23 mouse cellular contexts compared by ENCODE assay signal in the genomic region with DNA sequence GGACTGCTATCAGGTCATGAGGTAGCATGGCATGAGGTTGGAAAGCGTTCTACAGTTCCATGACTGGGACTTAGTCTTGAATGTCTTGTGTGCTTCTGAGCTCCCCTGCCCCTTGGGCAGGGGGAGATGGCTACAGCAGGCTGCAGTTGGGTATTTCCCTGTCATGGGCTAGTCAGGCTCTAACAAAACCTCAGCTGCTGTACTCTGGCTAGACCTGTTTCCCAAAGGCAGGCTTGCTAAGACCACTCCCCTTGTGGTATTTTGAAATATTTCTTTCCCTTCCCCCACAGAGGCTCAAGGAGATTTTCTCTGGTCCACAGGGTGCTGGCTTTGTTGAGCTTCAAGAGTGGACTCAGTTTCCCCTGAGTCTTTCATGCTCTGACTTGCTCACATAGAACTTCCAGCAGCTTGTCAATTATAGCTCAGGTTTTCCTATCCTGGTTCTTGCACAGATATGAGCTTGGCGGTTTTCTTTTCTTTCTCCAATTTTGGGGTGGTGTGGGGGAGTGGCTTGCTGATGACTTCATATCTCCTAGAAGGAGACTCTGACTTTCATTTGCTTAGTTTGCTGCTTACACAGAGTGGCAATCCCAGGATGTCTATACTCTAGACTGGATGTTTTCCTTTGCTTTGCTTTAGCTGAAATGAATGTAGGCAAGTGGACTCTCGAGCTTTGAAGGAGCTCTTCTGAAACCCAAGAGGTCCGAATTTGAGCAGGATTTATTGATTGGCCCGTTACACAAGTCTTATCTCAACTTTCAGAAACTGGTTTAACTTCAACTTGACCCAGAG. TPM values are rescaled to one million over a fixed set of nuclear protein-coding genes. Genes with fewer than 3 reads are reported as not detected.
DNase-seq lines count a peak whose midpoint lies in the region; ATAC-seq and TF ChIP-seq lines count a peak whose summit lies in the region.
"Had no signal": no experiment of that assay in that cellular context is flagged by ENCODE, and none has a peak within 500 bp of the region (broad histone marks: within the 10 kb centered on the region; RNA-seq: fewer than 3 reads in every experiment).

No protein-coding gene starts in this region.

- TF ChIP-seq POLR2A in lung, adult 2 months (IDR thresholded peaks at IDR 0.05; ENCODE audit: borderline replicate concordance, extremely low read depth, low read depth, low read length): no peak
- TF ChIP-seq POLR2A in heart, adult 2 months (IDR thresholded peaks at IDR 0.05; ENCODE audit: insufficient read depth, low read depth, low read length): no peak
- no peak for TF ChIP-seq POLR2A in cerebellum, adult 2 months (IDR thresholded peaks at IDR 0.05; ENCODE audit: borderline replicate concordance, insufficient read depth, low read length)

- no peak overlapping the region for H3K4me2 ChIP-seq in embryonic facial prominence, embryonic 11.5 days (ENCODE audit: low read depth, low read length)
- H3K4me2 ChIP-seq in lung, postnatal 0 days (replicated peaks; ENCODE audit: low read depth, low read length): no peak overlapping the region
- H3K4me2 ChIP-seq: embryonic facial prominence, embryonic 13.5 days; forebrain, embryonic 13.5 days; heart, embryonic 11.5 days; heart, embryonic 15.5 days; hindbrain, embryonic 14.5 days had no signal

- 83% methylated on average over 5 of the region's 5 CpGs for WGBS in embryonic facial prominence, embryonic 11.5 days
- 64% methylated on average over 5 of the region's 5 CpGs for WGBS in lung, adult 2 months
- 55% methylated on average over 5 of the region's 5 CpGs for WGBS in lung, postnatal 0 days
- WGBS in heart, adult 2 months: 76% methylated on average over 5 of the region's 5 CpGs
- 88% methylated on average over 5 of the region's 5 CpGs for WGBS in cerebellum, adult 2 months

- no peaks in the 10 kb centered on the region for H3K79me2 ChIP-seq in heart, adult 2 months (replicated peaks; ENCODE audit: control insufficient read depth, insufficient read depth, low read length)

- H3K27ac ChIP-seq in embryonic facial prominence, embryonic 11.5 days (replicated peaks; ENCODE audit: low read depth, low read length): no peak overlapping the region
- H3K27ac ChIP-seq in lung, postnatal 0 days (ENCODE audit: low read length): no peak overlapping the region
- no peak overlapping the region for H3K27ac ChIP-seq in heart, adult 2 months
- no peak overlapping the region for H3K27ac ChIP-seq in cerebellum, adult 2 months (ENCODE audit: insufficient read depth, low read length)
- H3K27ac ChIP-seq: embryonic facial prominence, embryonic 13.5 days; forebrain, embryonic 13.5 days; heart, embryonic 15.5 days; hindbrain, embryonic 10.5 days; hindbrain, embryonic 14.5 days had no signal

- no peaks in the 10 kb centered on the region for H3K36me3 ChIP-seq in embryonic facial prominence, embryonic 11.5 days (replicated peaks; ENCODE audit: control insufficient read depth, insufficient read depth, low read depth, low read length)
- H3K36me3 ChIP-seq in lung, postnatal 0 days (ENCODE audit: insufficient read depth, low read length): no peaks in the 10 kb centered on the region
- H3K36me3 ChIP-seq in heart, adult 2 months (ENCODE audit: control insufficient read depth, insufficient read depth, low read length): no peaks in the 10 kb centered on the region
- H3K36me3 ChIP-seq: embryonic facial prominence, embryonic 13.5 days; heart, embryonic 15.5 days; hindbrain, embryonic 10.5 days had no signal

- H3K9ac ChIP-seq in embryonic facial prominence, embryonic 11.5 days (replicated peaks; ENCODE audit: low read length): no peak overlapping the region
- H3K9ac ChIP-seq in lung, postnatal 0 days (replicated peaks; ENCODE audit: low read depth): no peak overlapping the region
- no peak overlapping the region for H3K9ac ChIP-seq in heart, adult 2 months (ENCODE audit: low read depth, low read length)
- H3K9ac ChIP-seq: embryonic facial prominence, embryonic 13.5 days; forebrain, embryonic 13.5 days; forebrain, postnatal 0 days; heart, embryonic 15.5 days; hindbrain, embryonic 14.5 days had no signal

- intact Hi-C loops in heart, adult 2 months (cut with DNase I): no loop called here

- no peaks in the 10 kb centered on the region for H3K27me3 ChIP-seq in embryonic facial prominence, embryonic 11.5 days (ENCODE audit: control insufficient read depth, insufficient read depth, low read length)
- H3K27me3 ChIP-seq in lung, postnatal 0 days (replicated peaks; ENCODE audit: insufficient read depth, low read length): no peaks in the 10 kb centered on the region
- no peaks in the 10 kb centered on the region for H3K27me3 ChIP-seq in heart, adult 2 months (ENCODE audit: control insufficient read depth, insufficient read depth, low read length)
- no peaks in the 10 kb centered on the region; the same call in 1 of the 2 replicates for H3K27me3 ChIP-seq in cerebellum, adult 2 months (ENCODE audit: control insufficient read depth, insufficient read depth, low read length)
- H3K27me3 ChIP-seq: CH12.LX; embryonic facial prominence, embryonic 13.5 days; forebrain, embryonic 13.5 days; heart, embryonic 15.5 days; Patski had no signal

- no peak for TF ChIP-seq EP300 in lung, postnatal 0 days (IDR thresholded peaks at IDR 0.05)
- no peak for TF ChIP-seq EP300 in heart, adult 2 months (IDR thresholded peaks at IDR 0.05; ENCODE audit: insufficient read depth, low read depth, low read length)

- no peak overlapping the region for H3K4me3 ChIP-seq in embryonic facial prominence, embryonic 11.5 days (ENCODE audit: low read depth, low read length)
- no peak overlapping the region for H3K4me3 ChIP-seq in lung, adult 2 months (replicated peaks; ENCODE audit: extremely low read depth, low read depth, low read length)
- no peak overlapping the region for H3K4me3 ChIP-seq in lung, postnatal 0 days (ENCODE audit: low read depth, low read length)
- H3K4me3 ChIP-seq in heart, adult 2 months: no peak overlapping the region
- no peak overlapping the region for H3K4me3 ChIP-seq in cerebellum, adult 2 months (replicated peaks; ENCODE audit: insufficient read depth, low read depth, low read length)
- H3K4me3 ChIP-seq: embryonic facial prominence, embryonic 13.5 days; forebrain, embryonic 13.5 days; heart, embryonic 15.5 days; hindbrain, embryonic 10.5 days had no signal

- no peaks in the 10 kb centered on the region for H3K9me3 ChIP-seq in embryonic facial prominence, embryonic 11.5 days (replicated peaks; ENCODE audit: control insufficient read depth, low read length)
- no peaks in the 10 kb centered on the region for H3K9me3 ChIP-seq in lung, postnatal 0 days (ENCODE audit: low read length)
- H3K9me3 ChIP-seq: embryonic facial prominence, embryonic 13.5 days; forebrain, embryonic 13.5 days; heart, embryonic 15.5 days; hindbrain, embryonic 10.5 days had no signal

- no peaks in the 10 kb centered on the region for H3K4me1 ChIP-seq in embryonic facial prominence, embryonic 11.5 days (ENCODE audit: control insufficient read depth, insufficient read depth, low read length)
- no peaks in the 10 kb centered on the region for H3K4me1 ChIP-seq in lung, adult 2 months (ENCODE audit: control insufficient read depth, insufficient read depth, low read length)
- no peaks in the 10 kb centered on the region for H3K4me1 ChIP-seq in lung, postnatal 0 days (ENCODE audit: insufficient read depth, low read depth, low read length)
- no peaks in the 10 kb centered on the region for H3K4me1 ChIP-seq in heart, adult 2 months (ENCODE audit: control insufficient read depth, insufficient read depth, low read length)
- H3K4me1 ChIP-seq in cerebellum, adult 2 months (ENCODE audit: control insufficient read depth, insufficient read depth, low read length): no peaks in the 10 kb centered on the region
- H3K4me1 ChIP-seq: heart, embryonic 15.5 days; hindbrain, embryonic 10.5 days had no signal

- peak; percentile 39; the same call in 1 of the 2 replicates for ATAC-seq in embryonic facial prominence, embryonic 11.5 days (replicated peaks; ENCODE audit: insufficient number of reproducible peaks, low FRiP score, low TSS enrichment, low read depth)
- peak; percentile 79 for ATAC-seq in lung, postnatal 0 days
- ATAC-seq: forebrain, embryonic 13.5 days; forebrain, postnatal 0 days; Patski had no signal

- TF ChIP-seq CTCF in lung, adult 2 months (IDR thresholded peaks at IDR 0.05; ENCODE audit: insufficient read depth, low read length): no peak
- no peak for TF ChIP-seq CTCF in lung, postnatal 0 days (IDR thresholded peaks at IDR 0.05)
- no peak for TF ChIP-seq CTCF in heart, adult 2 months (IDR thresholded peaks at IDR 0.05)
- no peak for TF ChIP-seq CTCF in cerebellum, adult 2 months (IDR thresholded peaks at IDR 0.05; ENCODE audit: borderline replicate concordance, insufficient read depth, low read depth, low read length)

- no peak for DNase-seq in embryonic facial prominence, embryonic 11.5 days (ENCODE audit: low spot score)
- peak; percentile 31 for DNase-seq in lung, adult 2 months
- peak; percentile 64 for DNase-seq in lung, postnatal 0 days (ENCODE audit: low spot score)
- peak; percentile 83 for DNase-seq in lung, postnatal 36 days
- DNase-seq in heart, adult 2 months: no peak
- DNase-seq in cerebellum, adult 2 months: no peak
- no peak for DNase-seq in gastrocnemius, adult 8-10 months (ENCODE audit: low spot score in 2 of 2)
- DNase-seq: adrenal gland, adult 2 months; adrenal gland, postnatal 25 days; cerebellum, adult 18-20 months; cerebellum, postnatal 10 days; embryo, embryonic 11 days; forebrain, postnatal 0 days; gastrocnemius, postnatal 10 days; heart, adult 18-20 months had no signal

RNA-seq across cellular contexts. Expression of gene Sh3rf1, which starts 20.4 kb away (rescaled TPM):
- polyA plus RNA-seq in embryonic facial prominence, embryonic 11.5 days (2014; fragmentation: Nextera tagmentation; extraction: Ambion mirVana): 14.7 and 16.0 TPM in 2 replicates
- polyA plus RNA-seq in lung, adult 2 months (2012; rRNA removed): 19.7 and 20.1 TPM in 2 replicates
- 11.2 and 11.5 TPM in 2 replicates for polyA plus RNA-seq in lung, postnatal 0 days (2015; fragmentation: Nextera tagmentation; extraction: Ambion mirVana)
- total RNA-seq in heart, adult 2 months (2021): 1 to 10 TPM; 4.8 to 4.9 TPM
- polyA plus RNA-seq in heart, adult 2 months (2012; rRNA removed): 3.1 and 4.2 TPM in 2 replicates
- 4.7 and 5.5 TPM in 2 replicates for polyA plus RNA-seq in cerebellum, adult 2 months (2012; rRNA removed)
- total RNA-seq in gastrocnemius, adult 8-10 months (2022): 1 to 10 TPM; 1.3 to 1.8 (median 1.4) TPM

Comparison
In these comparisons a context has a peak if more than half of its experiments do, and no peak if none do; other contexts are left out.
1. DNase-seq: peak in lung, adult 2 months (single experiment), lung, postnatal 0 days (single experiment) and lung, postnatal 36 days (single experiment); none in embryonic facial prominence, embryonic 11.5 days (single experiment), heart, adult 2 months (0 of 2), cerebellum, adult 2 months (0 of 2) and gastrocnemius, adult 8-10 months (0 of 2).